Mouse (Mus musculus): Measurements from ENCODE around the gene Gins3. TPM values are rescaled to one million over a fixed set of nuclear protein-coding genes. Genes with fewer than 3 reads are reported as not detected.
"Not testable (repeated sequence)": the region's sequence is repeated elsewhere in the genome, so short reads cannot be mapped to it uniquely, and the experiment has no call there.

Gins3 gene
- total RNA-seq, 2 experiments from 2014 or later, result 4.4 to 6.0 TPM

- no peak for DNase-seq
Measured at GRCm38 (mm10) chr8:95653351-95653750, 20.1 kb downstream of the Gins3 start.

- peak; percentile 22 for DNase-seq
Measured at GRCm38 (mm10) chr8:95655831-95656230, 22.6 kb downstream of the Gins3 start.

- DNase-seq, result no peak
Measured at GRCm38 (mm10) chr8:95656316-95657002, 23.2 kb downstream of the Gins3 start.

GRCm38 (mm10) chr8:95657523-95657922 lies 24.3 kb downstream of the Gins3 start:
- DNase-seq, result no peak

GRCm38 (mm10) chr8:95660334-95660882 lies 27.2 kb downstream of the Gins3 start:
- DNase-seq, result no peak

GRCm38 (mm10) chr8:95661085-95661484 lies 27.8 kb downstream of the Gins3 start:
- no peak for DNase-seq

GRCm38 (mm10) chr8:95661575-95661974 lies 28.3 kb downstream of the Gins3 start:
- no peak for DNase-seq

GRCm38 (mm10) chr8:95662885-95663598 lies 29.8 kb downstream of the Gins3 start:
- DNase-seq, result no peak

GRCm38 (mm10) chr8:95663599-95663949 lies 30.3 kb downstream of the Gins3 start:
- no peak for DNase-seq

GRCm38 (mm10) chr8:95665813-95666452 lies 32.7 kb downstream of the Gins3 start:
- DNase-seq, result not testable (repeated sequence)

- DNase-seq, result no peak
Measured at GRCm38 (mm10) chr8:95668163-95668958, 35.1 kb downstream of the Gins3 start.

GRCm38 (mm10) chr8:95669967-95670366 lies 36.7 kb downstream of the Gins3 start:
- no peak for DNase-seq

- no peak for DNase-seq
Measured at GRCm38 (mm10) chr8:95671861-95672260, 38.6 kb downstream of the Gins3 start.

GRCm38 (mm10) chr8:95672811-95673210 lies 39.6 kb downstream of the Gins3 start:
- no peak for DNase-seq

- DNase-seq, result no peak
Measured at GRCm38 (mm10) chr8:95676631-95677030, 43.4 kb downstream of the Gins3 start, which contains the start of gene Ndrg4. Gene Ndrg4, plus strand, starts transcription at chr8:95676980.

- DNase-seq, result no peak
Measured at GRCm38 (mm10) chr8:95677591-95678023, 44.4 kb downstream of the Gins3 start.

GRCm38 (mm10) chr8:95678024-95678611 lies 44.9 kb downstream of the Gins3 start:
- peak; percentile 15 for DNase-seq

GRCm38 (mm10) chr8:95688073-95688672 lies 54.9 kb downstream of the Gins3 start:
- peak; percentile 71 for DNase-seq

- peak; percentile 50 for DNase-seq
Measured at GRCm38 (mm10) chr8:95690929-95691541, 57.8 kb downstream of the Gins3 start.

- DNase-seq, result no peak
Measured at GRCm38 (mm10) chr8:95694631-95695030, 61.4 kb downstream of the Gins3 start.

All from heart, postnatal 4 days (tissue).